Mouse (Mus musculus): ENCODE measurements around the gene Lzts3. TPM values are rescaled to one million over a fixed set of nuclear protein-coding genes. Genes with fewer than 3 reads are reported as not detected.

Lzts3 gene
- total and polyA plus RNA-seq, 3 experiments: 1.9 to 4.5 TPM; not detected in 1

- H3K9ac ChIP-seq (ENCODE audit: control insufficient read depth, low read depth, low read length, poor library complexity, severe bottlenecking): no peak overlapping the region
- H3K27me3 ChIP-seq (ENCODE audit: control insufficient read depth in 1 of 2, insufficient read depth in 2 of 2, low read length in 2 of 2): no peaks in the 10 kb centered on the region
- peaks cover 0 to 2% of the 10 kb centered on the region in 2 experiments; a peak in 2 of 4 replicates for H3K36me3 ChIP-seq (ENCODE audit: control insufficient read depth in 1 of 2, insufficient read depth in 2 of 2, low read length in 2 of 2)
- H3K9me3 ChIP-seq (replicated peaks; ENCODE audit: insufficient read depth, low read length): no peaks in the 10 kb centered on the region
- no peak overlapping the region for H3K4me3 ChIP-seq (ENCODE audit: control insufficient read depth in 1 of 2, insufficient read depth in 1 of 2, low read depth in 2 of 2, low read length in 2 of 2)
- no peak for TF ChIP-seq ZMIZ1 (IDR thresholded peaks at IDR 0.05; ENCODE audit: low read depth, low read length)
- H3K4me1 ChIP-seq (ENCODE audit: control insufficient read depth in 1 of 2, insufficient read depth in 2 of 2, low read length in 2 of 2): peaks cover 0 to 3% of the 10 kb centered on the region in 2 experiments; a peak in 3 of 4 replicates
- no peak for DNase-seq (ENCODE audit: low read depth, low spot score)
- H3K27ac ChIP-seq (ENCODE audit: control insufficient read depth, low read depth, low read length): no peak overlapping the region
- H3K79me2 ChIP-seq (ENCODE audit: control insufficient read depth, insufficient read depth, low read length, poor library complexity): no peaks in the 10 kb centered on the region
Measured at GRCm38 (mm10) chr2:130638101-130638611, 4.4 kb downstream of the Lzts3 start.

GRCm38 (mm10) chr2:130635847-130636246 lies 6.8 kb downstream of the Lzts3 start:
- no peak overlapping the region for H3K9ac ChIP-seq (ENCODE audit: control insufficient read depth, low read depth, low read length, poor library complexity, severe bottlenecking)
- H3K79me2 ChIP-seq (ENCODE audit: control insufficient read depth, insufficient read depth, low read length, poor library complexity): no peaks in the 10 kb centered on the region
- no peaks in the 10 kb centered on the region for H3K27me3 ChIP-seq (ENCODE audit: control insufficient read depth in 1 of 2, insufficient read depth in 2 of 2, low read length in 2 of 2)
- no peak overlapping the region for H3K4me3 ChIP-seq (ENCODE audit: control insufficient read depth in 1 of 2, insufficient read depth in 1 of 2, low read depth in 2 of 2, low read length in 2 of 2)
- no peaks in the 10 kb centered on the region for H3K9me3 ChIP-seq (replicated peaks; ENCODE audit: insufficient read depth, low read length)
- peaks cover 0 to 1% of the 10 kb centered on the region in 2 experiments; a peak in 1 of 4 replicates for H3K36me3 ChIP-seq (ENCODE audit: control insufficient read depth in 1 of 2, insufficient read depth in 2 of 2, low read length in 2 of 2)
- no peak overlapping the region for H3K27ac ChIP-seq (ENCODE audit: control insufficient read depth, low read depth, low read length)
- TF ChIP-seq JUND (IDR thresholded peaks at IDR 0.05; ENCODE audit: low read depth, low read length) (no peak), ETS1 (IDR thresholded peaks at IDR 0.05; ENCODE audit: low read depth, low read length) (peak; percentile 42), TCF12 (IDR thresholded peaks at IDR 0.05; ENCODE audit: low read depth, low read length) (peak; percentile 73), GATA1 (IDR thresholded peaks at IDR 0.05; ENCODE audit: low read depth, low read length) (no peak), EP300 (IDR thresholded peaks at IDR 0.05; ENCODE audit: low read depth in 1 of 2, low read length in 2 of 2) (0 out of 4 replicates have a peak, but pooled peaks of 1 of the 2 experiments have one; percentile 13)
- H3K4me1 ChIP-seq (ENCODE audit: control insufficient read depth in 1 of 2, insufficient read depth in 2 of 2, low read length in 2 of 2): peaks cover 0 to 5% of the 10 kb centered on the region in 2 experiments; a peak in 2 of 4 replicates
- peak; percentile 18 for DNase-seq (ENCODE audit: low read depth, low spot score)

GRCm38 (mm10) chr2:130634739-130635411 lies 7.7 kb downstream of the Lzts3 start:
- Histone ChIP-seq H3K9ac (ENCODE audit: control insufficient read depth, low read depth, low read length, poor library complexity, severe bottlenecking) (no peak overlapping the region), H3K27me3 (ENCODE audit: control insufficient read depth in 1 of 2, insufficient read depth in 2 of 2, low read length in 2 of 2) (no peaks in the 10 kb centered on the region)

More at GRCm38 (mm10) chr2:130634739-130635411, 7.7 kb downstream of the Lzts3 start:
- Histone ChIP-seq H3K9me3 (replicated peaks; ENCODE audit: insufficient read depth, low read length) (no peaks in the 10 kb centered on the region), H3K4me1 (ENCODE audit: control insufficient read depth in 1 of 2, insufficient read depth in 2 of 2, low read length in 2 of 2) (peaks cover 0 to 9% of the 10 kb centered on the region in 2 experiments; a peak in 2 of 4 replicates), H3K36me3 (ENCODE audit: control insufficient read depth in 1 of 2, insufficient read depth in 2 of 2, low read length in 2 of 2) (peaks cover 0 to 4% of the 10 kb centered on the region in 2 experiments; a peak in 1 of 4 replicates), H3K27ac (ENCODE audit: control insufficient read depth, low read depth, low read length) (no peak overlapping the region), H3K79me2 (ENCODE audit: control insufficient read depth, insufficient read depth, low read length, poor library complexity) (no peaks in the 10 kb centered on the region), H3K4me3 (ENCODE audit: control insufficient read depth in 1 of 2, insufficient read depth in 1 of 2, low read depth in 2 of 2, low read length in 2 of 2) (no peak overlapping the region)
- DNase-seq (ENCODE audit: low read depth, low spot score): no peak
- TF ChIP-seq MAFK (IDR thresholded peaks at IDR 0.05; ENCODE audit: borderline replicate concordance, low read depth, low read length): no peak
- TF ChIP-seq POLR2A (IDR thresholded peaks at IDR 0.05; ENCODE audit: control insufficient read depth in 1 of 2, insufficient read depth in 1 of 2, low read depth in 1 of 2, low read length in 2 of 2, poor library complexity in 1 of 2): 0 out of 4 replicates have a peak, but pooled peaks of 1 of the 2 experiments have one; percentile 26
